Mouse (Mus musculus): ENCODE measurements around the gene Zfp27. TPM values are rescaled to one million over a fixed set of nuclear protein-coding genes. Genes with fewer than 3 reads are reported as not detected.
"Not testable (repeated sequence)": the region's sequence is repeated elsewhere in the genome, so short reads cannot be mapped to it uniquely, and the experiment has no call there.

The Zfp27 gene
- total and polyA plus RNA-seq, 2 experiments from 2014 or later = 7.7 to 12.8 TPM

GRCm38 (mm10) chr7:29892756-29893155 lies 13.6 kb downstream of the Zfp27 start:
- Histone ChIP-seq H3K36me3 (replicated peaks; ENCODE audit: control insufficient read depth, insufficient read depth, low read length) (peaks cover 66% of the 10 kb centered on the region), H3K4me2 (ENCODE audit: low read depth, low read length) (no peak overlapping the region), H3K9me3 (replicated peaks; ENCODE audit: control insufficient read depth, low read length) (peaks cover 29% of the 10 kb centered on the region), H3K27me3 (ENCODE audit: control insufficient read depth, insufficient read depth, low read length) (no peaks in the 10 kb centered on the region), H3K9ac (replicated peaks; ENCODE audit: low read depth, low read length) (no peak overlapping the region), H3K4me1 (ENCODE audit: control insufficient read depth, insufficient read depth) (no peaks in the 10 kb centered on the region), H3K4me3 (ENCODE audit: low read depth, low read length) (no peak overlapping the region), H3K27ac (ENCODE audit: low read depth) (no peak overlapping the region)
- TF ChIP-seq EP300 (IDR thresholded peaks at IDR 0.05; ENCODE audit: low read depth) (no peak), CTCF (IDR thresholded peaks at IDR 0.05; ENCODE audit: low read depth) (no peak)
- DNase-seq (ENCODE audit: low spot score) (no peak), ATAC-seq (ENCODE audit: insufficient read depth, low read depth) (no peak)
- WGBS = 96% methylated on average over 4 of the region's 4 CpGs

GRCm38 (mm10) chr7:29890501-29890900 lies 15.9 kb downstream of the Zfp27 start:
- H3K9ac ChIP-seq (replicated peaks; ENCODE audit: low read depth, low read length) = no peak overlapping the region
- ATAC-seq (ENCODE audit: insufficient read depth, low read depth) (no peak), DNase-seq (ENCODE audit: low spot score) (no peak)
- peaks cover 49% of the 10 kb centered on the region for H3K36me3 ChIP-seq (replicated peaks; ENCODE audit: control insufficient read depth, insufficient read depth, low read length)
- H3K4me2 ChIP-seq (ENCODE audit: low read depth, low read length) = no peak overlapping the region
- H3K4me3 ChIP-seq (ENCODE audit: low read depth, low read length) = no peak overlapping the region
- WGBS = 95% methylated on average over 7 of the region's 7 CpGs
- H3K4me1 ChIP-seq (ENCODE audit: control insufficient read depth, insufficient read depth) = no peaks in the 10 kb centered on the region
- no peaks in the 10 kb centered on the region for H3K27me3 ChIP-seq (ENCODE audit: control insufficient read depth, insufficient read depth, low read length)
- no peak overlapping the region for H3K27ac ChIP-seq (ENCODE audit: low read depth)
- TF ChIP-seq CTCF (IDR thresholded peaks at IDR 0.05; ENCODE audit: low read depth) (no peak), EP300 (IDR thresholded peaks at IDR 0.05; ENCODE audit: low read depth) (no peak)
- H3K9me3 ChIP-seq (replicated peaks; ENCODE audit: control insufficient read depth, low read length) = peaks cover 40% of the 10 kb centered on the region

- Histone ChIP-seq H3K4me2 (ENCODE audit: low read depth, low read length) (no peak overlapping the region), H3K9me3 (replicated peaks; ENCODE audit: control insufficient read depth, low read length) (peaks cover 8% of the 10 kb centered on the region; the same call in 1 of the 2 replicates), H3K4me3 (ENCODE audit: low read depth, low read length) (no peak overlapping the region), H3K36me3 (replicated peaks; ENCODE audit: control insufficient read depth, insufficient read depth, low read length) (peaks cover under 1% of the 10 kb centered on the region; the same call in 1 of the 2 replicates), H3K9ac (replicated peaks; ENCODE audit: low read depth, low read length) (no peak overlapping the region), H3K4me1 (ENCODE audit: control insufficient read depth, insufficient read depth) (no peaks in the 10 kb centered on the region), H3K27ac (ENCODE audit: low read depth) (no peak overlapping the region), H3K27me3 (ENCODE audit: control insufficient read depth, insufficient read depth, low read length) (no peaks in the 10 kb centered on the region)
- DNase-seq (ENCODE audit: low spot score) (no peak), ATAC-seq (ENCODE audit: insufficient read depth, low read depth) (no peak)
- 86% methylated on average over 7 of the region's 7 CpGs for WGBS
- TF ChIP-seq CTCF (IDR thresholded peaks at IDR 0.05; ENCODE audit: low read depth) = no peak
- TF ChIP-seq EP300 (IDR thresholded peaks at IDR 0.05; ENCODE audit: low read depth) = no peak
Measured at GRCm38 (mm10) chr7:29880916-29881315, 25.5 kb downstream of the Zfp27 start.

- no peak for TF ChIP-seq EP300 (IDR thresholded peaks at IDR 0.05; ENCODE audit: low read depth)
- WGBS = 75% methylated on average over 7 of the region's 7 CpGs
- Histone ChIP-seq H3K9ac (replicated peaks; ENCODE audit: low read depth, low read length) (no peak overlapping the region), H3K4me2 (ENCODE audit: low read depth, low read length) (no peak overlapping the region), H3K27me3 (ENCODE audit: control insufficient read depth, insufficient read depth, low read length) (no peaks in the 10 kb centered on the region), H3K27ac (ENCODE audit: low read depth) (no peak overlapping the region), H3K9me3 (replicated peaks; ENCODE audit: control insufficient read depth, low read length) (peaks cover 9% of the 10 kb centered on the region), H3K4me3 (ENCODE audit: low read depth, low read length) (no peak overlapping the region), H3K36me3 (replicated peaks; ENCODE audit: control insufficient read depth, insufficient read depth, low read length) (peaks cover 9% of the 10 kb centered on the region), H3K4me1 (ENCODE audit: control insufficient read depth, insufficient read depth) (no peaks in the 10 kb centered on the region)
- DNase-seq (ENCODE audit: low spot score) (no peak), ATAC-seq (ENCODE audit: insufficient read depth, low read depth) (no peak)
Measured at GRCm38 (mm10) chr7:29880056-29880455, 26.3 kb downstream of the Zfp27 start.

GRCm38 (mm10) chr7:29877561-29877960 lies 28.8 kb downstream of the Zfp27 start:
- not testable (repeated sequence) for H3K4me2 ChIP-seq (ENCODE audit: low read depth, low read length); DNase-seq (ENCODE audit: low spot score); H3K9ac ChIP-seq (replicated peaks; ENCODE audit: low read depth, low read length); ATAC-seq (ENCODE audit: insufficient read depth, low read depth); H3K27me3 ChIP-seq (ENCODE audit: control insufficient read depth, insufficient read depth, low read length); H3K4me3 ChIP-seq (ENCODE audit: low read depth, low read length); H3K27ac ChIP-seq (ENCODE audit: low read depth); H3K4me1 ChIP-seq (ENCODE audit: control insufficient read depth, insufficient read depth)
- 92% methylated on average over 9 of the region's 9 CpGs for WGBS
- Histone ChIP-seq H3K9me3 (replicated peaks; ENCODE audit: control insufficient read depth, low read length) (peaks cover 27% of the 10 kb centered on the region), H3K36me3 (replicated peaks; ENCODE audit: control insufficient read depth, insufficient read depth, low read length) (peaks cover 20% of the 10 kb centered on the region)

- peaks cover 47% of the 10 kb centered on the region for H3K9me3 ChIP-seq (replicated peaks; ENCODE audit: control insufficient read depth, low read length)
- H3K36me3 ChIP-seq (replicated peaks; ENCODE audit: control insufficient read depth, insufficient read depth, low read length) = peaks cover 20% of the 10 kb centered on the region
- no peak overlapping the region for H3K4me3 ChIP-seq (ENCODE audit: low read depth, low read length)
- no peak for TF ChIP-seq EP300 (IDR thresholded peaks at IDR 0.05; ENCODE audit: low read depth)
- H3K9ac ChIP-seq (replicated peaks; ENCODE audit: low read depth, low read length) = no peak overlapping the region
- WGBS = 90% methylated on average over 10 of the region's 10 CpGs
- H3K27me3 ChIP-seq (ENCODE audit: control insufficient read depth, insufficient read depth, low read length) = no peaks in the 10 kb centered on the region
- H3K4me1 ChIP-seq (ENCODE audit: control insufficient read depth, insufficient read depth) = no peaks in the 10 kb centered on the region
- H3K27ac ChIP-seq (ENCODE audit: low read depth) = no peak overlapping the region
- H3K4me2 ChIP-seq (ENCODE audit: low read depth, low read length) = no peak overlapping the region
- ATAC-seq (ENCODE audit: insufficient read depth, low read depth) (no peak), DNase-seq (ENCODE audit: low spot score) (no peak)
Measured at GRCm38 (mm10) chr7:29874256-29874655, 32.1 kb downstream of the Zfp27 start.

Measured in heart, postnatal 0 days (tissue).